10 mouse cellular contexts compared by ENCODE assay signal in genomic region chr2:31880868-31881267, GRCm38 (mm10). TPM values are rescaled to one million over a fixed set of nuclear protein-coding genes. Genes with fewer than 3 reads are reported as not detected.
DNase-seq lines count a peak whose midpoint lies in the region; ATAC-seq and TF ChIP-seq lines count a peak whose summit lies in the region.
"Had no signal": no experiment of that assay in that cellular context is flagged by ENCODE, and none has a peak within 500 bp of the region (broad histone marks: within the 10 kb centered on the region; RNA-seq: fewer than 3 reads in every experiment).

No protein-coding gene starts in this region.

- no peak for ATAC-seq in kidney, postnatal 0 days (replicated peaks; ENCODE audit: low FRiP score, low read depth)
- ATAC-seq: midbrain, embryonic 15.5 days had no signal

- 8% methylated on average over 14 of the region's 14 CpGs for WGBS in kidney, postnatal 0 days

- no peaks in the 10 kb centered on the region for H3K4me1 ChIP-seq in kidney, postnatal 0 days (replicated peaks; ENCODE audit: insufficient read depth, low read length)

- H3K9ac ChIP-seq in kidney, postnatal 0 days (ENCODE audit: low read depth, low read length) = no peak overlapping the region
- H3K9ac ChIP-seq: liver, embryonic 13.5 days; midbrain, embryonic 15.5 days had no signal

- no peaks in the 10 kb centered on the region for H3K9me3 ChIP-seq in kidney, postnatal 0 days (replicated peaks; ENCODE audit: low read length)
- H3K9me3 ChIP-seq: liver, embryonic 13.5 days; midbrain, embryonic 15.5 days had no signal

- H3K4me2 ChIP-seq in kidney, postnatal 0 days (ENCODE audit: low read length) = peak overlapping the region; percentile 18
- H3K4me2 ChIP-seq: liver, embryonic 13.5 days; midbrain, embryonic 15.5 days had no signal

- H3K27me3 ChIP-seq in kidney, postnatal 0 days (ENCODE audit: insufficient read depth, low read length) = peaks cover 12% of the 10 kb centered on the region

- no peak for DNase-seq in kidney, postnatal 0 days (ENCODE audit: low spot score)
- no peak for DNase-seq in kidney, postnatal 14 days
- DNase-seq in ES-CJ7 (ENCODE audit: low read depth, low spot score) = peak; percentile 83
- DNase-seq in c-Kit-positive CD71-negative TER-119-negative erythroid progenitor cells, embryonic 14.5 days (ENCODE audit: low read depth) = peak; percentile 37
- peak; percentile 85 for DNase-seq in spleen, postnatal 36 days (ENCODE audit: low spot score in 2 of 2)
- no peak for DNase-seq in cerebellum, adult 11-12 months
- DNase-seq in right cerebral cortex, postnatal 4 days = no peak
- DNase-seq in frontal cortex, postnatal 10 days (ENCODE audit: low spot score in 2 of 2) = no peak
- DNase-seq: liver, embryonic 13.5 days had no signal

- no peak overlapping the region for H3K27ac ChIP-seq in kidney, postnatal 0 days
- H3K27ac ChIP-seq: liver, embryonic 13.5 days; midbrain, embryonic 15.5 days had no signal

- H3K36me3 ChIP-seq in kidney, postnatal 0 days (ENCODE audit: insufficient read depth, low read length) = no peaks in the 10 kb centered on the region
- H3K36me3 ChIP-seq: liver, embryonic 13.5 days; midbrain, embryonic 15.5 days had no signal

- no peak for TF ChIP-seq CTCF in kidney, postnatal 0 days (IDR thresholded peaks at IDR 0.05; ENCODE audit: low read depth)

- H3K4me3 ChIP-seq in kidney, postnatal 0 days (replicated peaks; ENCODE audit: low read depth, low read length) = no peak overlapping the region
- H3K4me3 ChIP-seq: liver, embryonic 13.5 days; midbrain, embryonic 15.5 days had no signal

RNA-seq across cellular contexts. Expression of gene Lamc3, which starts 6.2 kb away (rescaled TPM):
- polyA plus RNA-seq in kidney, postnatal 0 days (2015; fragmentation: Nextera tagmentation; extraction: Ambion mirVana) = 2.8 TPM in 2 replicates

RNA-seq across cellular contexts. Expression of gene Fibcd1, which starts 35.1 kb away (rescaled TPM):
- 0.75 and 0.89 TPM in 2 replicates for polyA plus RNA-seq in kidney, postnatal 0 days (2015; fragmentation: Nextera tagmentation; extraction: Ambion mirVana)

Comparison
In these comparisons a context has a peak if more than half of its experiments do, and no peak if none do; other contexts are left out.
1. DNase-seq: peak in ES-CJ7 (single experiment), c-Kit-positive CD71-negative TER-119-negative erythroid progenitor cells, embryonic 14.5 days (single experiment) and spleen, postnatal 36 days (2 of 2); none in kidney, postnatal 0 days (single experiment), kidney, postnatal 14 days (single experiment), cerebellum, adult 11-12 months (single experiment), right cerebral cortex, postnatal 4 days (single experiment) and frontal cortex, postnatal 10 days (0 of 2).